Mouse (Mus musculus) hindbrain, embryonic 11.5 days (tissue): Measurements from ENCODE around the gene Olfr520. TPM values are rescaled to one million over a fixed set of nuclear protein-coding genes. Genes with fewer than 3 reads are reported as not detected.

Experiments
- ATAC-seq: fragments of 200-750 bp; cut with Nextera tagmentation; 2 replicates; pipeline ENCODE4 v1.8.0; 2017; ENCODE audit warnings: mild to moderate bottlenecking, moderate TSS enrichment, moderate library complexity; ENCODE audit not compliant: low FRiP score
- DNase-seq: peaks from one replicate; pipeline ENCODE4 v3.0.0-alpha.2; 2015; ENCODE audit warnings: low spot score
- H3K27ac ChIP-seq: fragments of 300-500 bp; sonication (generic); 2 replicates; pipeline ENCODE4 v1.5.1; 2014; ENCODE audit warnings: mild to moderate bottlenecking, low read depth, low read length
- H3K27me3 ChIP-seq: fragments of 300-500 bp; sonication (generic); 2 replicates; pipeline ENCODE4 v1.6.1; 2014; ENCODE audit warnings: mild to moderate bottlenecking, low read length, moderate library complexity, mixed read lengths; ENCODE audit not compliant: control insufficient read depth, insufficient read depth
- H3K36me3 ChIP-seq: fragments of 300-500 bp; sonication (generic); 2 replicates; pipeline ENCODE4 v1.6.1; 2014; ENCODE audit warnings: mild to moderate bottlenecking, low read length, moderate library complexity, mixed read lengths; ENCODE audit not compliant: control insufficient read depth, insufficient read depth
- H3K4me1 ChIP-seq: fragments of 300-500 bp; sonication (generic); replicated peaks from 2 replicates; pipeline ENCODE4 v1.6.1; 2014; ENCODE audit warnings: low read length, mixed read lengths; ENCODE audit not compliant: control insufficient read depth, insufficient read depth
- H3K4me2 ChIP-seq: fragments of 300-500 bp; sonication (generic); replicated peaks from 2 replicates; pipeline ENCODE4 v1.6.1; 2014; ENCODE audit warnings: mild to moderate bottlenecking, low read depth, low read length
- H3K4me3 ChIP-seq: fragments of 300-500 bp; sonication (generic); 2 replicates; pipeline ENCODE4 v1.5.1; 2014; ENCODE audit warnings: low read depth, low read length
- H3K9ac ChIP-seq: fragments of 300-500 bp; sonication (generic); 2 replicates; pipeline ENCODE4 v1.6.1; 2014; ENCODE audit warnings: low read depth, low read length
- H3K9me3 ChIP-seq: fragments of 300-500 bp; sonication (generic); 2 replicates; pipeline ENCODE4 v1.6.1; 2016; ENCODE audit warnings: low read length; ENCODE audit not compliant: control insufficient read depth
- WGBS: fragments of 180-500 bp; shearing (Covaris S2); extraction: QIAGEN DNeasy Blood & Tissue Kit; methylation state at CpG from one replicate; pipeline ENCODE4 v1.1.7; 2014; 5-methylcytosine and 5-hydroxymethylcytosine counted together
- polyA plus RNA-seq: library from polyadenylated mRNA; unstranded; fragments of >200 nt; fragmentation: Nextera tagmentation; extraction: Ambion mirVana; gene quantifications from 2 replicates; pipeline ENCODE4 v1.2.1, GENCODE M21; 2014

Olfr520 gene
- polyA plus RNA-seq, 1 experiment from 2014 or later, result not detected

GRCm38 (mm10) chr7:99698576-99698975 is 31.5 kb upstream of the Olfr520 start:
- no peak overlapping the region for H3K4me3 ChIP-seq

GRCm38 (mm10) chr7:99699106-99699505 is 31.0 kb upstream of the Olfr520 start:
- Histone ChIP-seq H3K9me3 (no peaks in the 10 kb centered on the region), H3K27me3 (no peaks in the 10 kb centered on the region), H3K4me1 (0 out of 2 replicates have a peak, but pooled peaks cover 2% of the 10 kb centered on the region), H3K36me3 (no peaks in the 10 kb centered on the region), H3K9ac (no peak overlapping the region), H3K4me2 (no peak overlapping the region), H3K4me3 (no peak overlapping the region), H3K27ac (no peak overlapping the region)
- DNase-seq (no peak), ATAC-seq (no peak)
- 70% methylated on average over 3 of the region's 3 CpGs for WGBS

More at GRCm38 (mm10) chr7:99698576-99698975, 31.5 kb upstream of the Olfr520 start:
- WGBS, result 86% methylated on average over 3 of the region's 3 CpGs
- no peaks in the 10 kb centered on the region for H3K36me3 ChIP-seq
- ATAC-seq (no peak), DNase-seq (no peak)
- H3K27ac ChIP-seq, result no peak overlapping the region
- H3K9me3 ChIP-seq, result no peaks in the 10 kb centered on the region
- 0 out of 2 replicates have a peak, but pooled peaks cover 2% of the 10 kb centered on the region for H3K4me1 ChIP-seq
- H3K9ac ChIP-seq, result no peak overlapping the region
- H3K27me3 ChIP-seq, result no peaks in the 10 kb centered on the region
- H3K4me2 ChIP-seq, result no peak overlapping the region

GRCm38 (mm10) chr7:99699709-99700151 is 30.3 kb upstream of the Olfr520 start:
- DNase-seq (no peak), ATAC-seq (no peak)
- Histone ChIP-seq H3K27me3 (no peaks in the 10 kb centered on the region), H3K4me2 (no peak overlapping the region), H3K36me3 (no peaks in the 10 kb centered on the region), H3K4me1 (0 out of 2 replicates have a peak, but pooled peaks cover 2% of the 10 kb centered on the region), H3K27ac (no peak overlapping the region), H3K9ac (no peak overlapping the region), H3K4me3 (no peak overlapping the region), H3K9me3 (no peaks in the 10 kb centered on the region)
- 79% methylated on average over 3 of the region's 3 CpGs for WGBS

- H3K9ac ChIP-seq, result no peak overlapping the region
- 84% methylated on average over 4 of the region's 4 CpGs for WGBS
- H3K9me3 ChIP-seq, result no peaks in the 10 kb centered on the region
- H3K36me3 ChIP-seq, result no peaks in the 10 kb centered on the region
- no peaks in the 10 kb centered on the region for H3K27me3 ChIP-seq
- 0 out of 2 replicates have a peak, but pooled peaks cover 2% of the 10 kb centered on the region for H3K4me1 ChIP-seq
- no peak overlapping the region for H3K4me2 ChIP-seq
- DNase-seq (no peak), ATAC-seq (no peak)
- H3K27ac ChIP-seq, result no peak overlapping the region
- no peak overlapping the region for H3K4me3 ChIP-seq
These were observed 29.4 kb upstream of the Olfr520 start for GRCm38 (mm10) chr7:99700641-99701040.

- ATAC-seq, result no peak
- Histone ChIP-seq H3K9me3 (no peaks in the 10 kb centered on the region), H3K27me3 (no peaks in the 10 kb centered on the region), H3K36me3 (no peaks in the 10 kb centered on the region), H3K4me2 (no peak overlapping the region), H3K4me3 (no peak overlapping the region), H3K4me1 (0 out of 2 replicates have a peak, but pooled peaks cover 2% of the 10 kb centered on the region), H3K27ac (no peak overlapping the region), H3K9ac (no peak overlapping the region)
- 30% methylated on average over 6 of the region's 6 CpGs for WGBS
- no peak for DNase-seq
These were observed 27.9 kb upstream of the Olfr520 start for GRCm38 (mm10) chr7:99702201-99702600.

- 0 out of 2 replicates have a peak, but pooled peaks cover 2% of the 10 kb centered on the region for H3K4me1 ChIP-seq
- H3K36me3 ChIP-seq, result no peaks in the 10 kb centered on the region
- no peak overlapping the region for H3K27ac ChIP-seq
- H3K27me3 ChIP-seq, result no peaks in the 10 kb centered on the region
- ATAC-seq, result no peak
- no peak for DNase-seq
- no peak overlapping the region for H3K9ac ChIP-seq
- H3K4me2 ChIP-seq, result no peak overlapping the region
- no peak overlapping the region for H3K4me3 ChIP-seq
- no peaks in the 10 kb centered on the region for H3K9me3 ChIP-seq
- 83% methylated on average over 3 of the region's 3 CpGs for WGBS
These were observed 25.1 kb upstream of the Olfr520 start for GRCm38 (mm10) chr7:99704736-99705519.

GRCm38 (mm10) chr7:99706341-99707037 is 23.6 kb upstream of the Olfr520 start:
- ATAC-seq (no peak), DNase-seq (no peak)
- Histone ChIP-seq H3K9me3 (no peaks in the 10 kb centered on the region), H3K4me3 (no peak overlapping the region), H3K4me1 (0 out of 2 replicates have a peak, but pooled peaks cover 2% of the 10 kb centered on the region), H3K27me3 (no peaks in the 10 kb centered on the region), H3K36me3 (no peaks in the 10 kb centered on the region), H3K4me2 (no peak overlapping the region), H3K9ac (no peak overlapping the region), H3K27ac (0 out of 2 replicates have a peak overlapping the region, but pooled peaks have one; percentile 17)
- WGBS, result 66% methylated on average over 4 of the region's 4 CpGs

GRCm38 (mm10) chr7:99707038-99707595 is 23.0 kb upstream of the Olfr520 start:
- Histone ChIP-seq H3K9ac (no peak overlapping the region), H3K27ac (no peak overlapping the region), H3K4me2 (no peak overlapping the region), H3K36me3 (no peaks in the 10 kb centered on the region), H3K27me3 (no peaks in the 10 kb centered on the region), H3K4me1 (0 out of 2 replicates have a peak, but pooled peaks cover 2% of the 10 kb centered on the region), H3K4me3 (no peak overlapping the region), H3K9me3 (no peaks in the 10 kb centered on the region)
- DNase-seq (no peak), ATAC-seq (no peak)
- 62% methylated on average over 4 of the region's 4 CpGs for WGBS
